Mouse (Mus musculus) thymus, postnatal 36 days (tissue): Measurements from ENCODE around the gene Majin.

Experiments used
- DNase-seq, 2 experiments: peaks; one replicate each; pipeline ENCODE4 v3.0.0; 2022; ENCODE audit warnings: mixed read lengths in 2 of 2

Gene Majin

DNA sequence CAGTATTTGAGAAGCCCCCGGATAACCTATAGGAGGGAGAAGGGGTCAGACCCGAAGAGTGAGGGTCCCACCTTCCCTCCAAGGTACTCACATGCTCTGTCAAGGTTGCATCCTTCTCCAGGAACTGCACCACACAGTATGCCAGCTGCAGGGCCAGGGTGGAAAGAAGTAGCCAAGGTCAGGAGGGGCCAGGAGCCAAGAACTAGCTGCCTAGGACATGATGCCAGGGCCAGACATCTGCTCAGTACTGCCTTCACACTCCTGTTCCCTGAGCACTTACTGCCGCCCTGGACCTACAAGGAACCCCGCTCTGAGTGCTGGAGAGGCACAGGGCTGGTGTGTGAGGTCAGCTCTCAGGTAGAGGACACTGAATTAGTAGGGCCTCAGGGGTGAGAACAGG, 46.2 kb downstream of the Majin start:
- DNase-seq: no peak

DNA sequence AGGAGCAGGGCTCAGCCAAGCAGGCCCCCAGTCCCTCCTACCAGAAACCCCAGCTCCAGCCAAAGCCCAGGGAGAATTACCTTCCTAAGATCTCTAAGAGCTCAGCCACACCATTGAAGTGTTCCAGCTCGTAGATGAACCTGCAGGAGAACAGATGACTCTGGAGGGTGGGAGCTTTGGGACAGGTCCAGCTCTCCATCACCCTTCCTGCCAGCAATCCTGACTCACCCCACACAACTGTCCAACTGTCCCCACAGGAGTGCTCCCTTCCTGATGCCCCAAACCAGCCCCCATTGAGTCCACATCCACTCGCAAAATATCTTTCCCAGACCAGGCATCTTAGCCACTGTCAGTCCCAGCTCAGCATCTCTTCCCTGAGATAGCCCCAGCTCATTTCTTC, 46.8 kb downstream of the Majin start:
- DNase-seq: no peak

DNA sequence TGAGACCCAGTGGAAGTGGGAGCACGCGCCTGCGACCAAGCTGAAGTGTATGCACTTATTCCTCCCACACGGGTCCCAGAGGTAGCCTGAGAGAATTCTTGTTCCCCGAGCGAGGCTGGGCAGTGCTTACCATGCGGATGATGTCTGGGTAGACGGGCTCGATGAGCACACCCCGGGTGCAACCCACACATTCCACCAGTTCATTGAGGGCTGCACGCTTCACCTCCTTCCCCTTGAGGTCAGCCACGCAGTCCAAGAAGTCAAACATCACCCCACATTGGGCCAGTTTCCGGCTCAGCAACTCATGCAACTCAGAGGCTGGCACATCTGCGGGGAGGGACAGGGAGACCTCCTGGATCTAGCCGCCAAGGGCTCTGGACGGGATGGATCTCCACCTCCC, 49.5 kb downstream of the Majin start:
- DNase-seq: no peak

DNA sequence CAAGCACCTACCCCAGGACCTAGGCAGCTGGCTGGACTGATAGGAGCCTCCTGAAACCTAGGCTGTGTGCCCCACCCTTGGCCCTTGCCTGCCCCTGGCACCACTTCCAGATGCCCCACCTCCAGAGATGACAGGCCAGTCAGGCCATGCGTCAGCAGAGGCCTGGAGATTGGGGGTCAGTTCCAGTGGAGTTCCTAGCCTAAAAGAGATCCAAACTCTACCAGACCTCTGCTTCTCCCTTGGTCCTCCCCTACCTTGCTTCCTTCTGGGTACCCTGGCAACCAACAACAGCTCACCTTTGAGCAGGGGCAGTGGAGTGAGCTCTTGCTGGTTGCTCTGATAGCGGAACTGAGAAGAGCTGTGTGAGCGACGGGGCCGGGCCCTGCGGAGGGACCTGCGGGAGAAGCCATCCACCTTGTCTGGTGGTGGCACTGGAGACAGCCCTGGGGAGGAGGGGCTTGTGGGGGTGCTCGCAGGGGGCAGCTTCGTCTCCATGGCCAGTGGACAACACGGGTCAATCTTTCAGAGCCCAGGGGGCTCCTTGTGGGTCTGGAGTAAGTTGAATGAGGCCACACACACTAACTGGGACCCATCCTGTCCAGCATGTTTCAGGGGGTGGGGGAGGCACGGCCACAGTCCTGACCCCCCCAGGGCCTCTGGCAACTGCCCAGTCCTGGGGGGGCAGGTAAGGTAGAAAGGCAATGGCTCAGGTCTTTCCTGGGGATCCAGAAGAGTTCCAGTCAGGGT, 50.3 kb downstream of the Majin start:
- DNase-seq: peak in 1 of 2 experiments; percentile 36

DNA sequence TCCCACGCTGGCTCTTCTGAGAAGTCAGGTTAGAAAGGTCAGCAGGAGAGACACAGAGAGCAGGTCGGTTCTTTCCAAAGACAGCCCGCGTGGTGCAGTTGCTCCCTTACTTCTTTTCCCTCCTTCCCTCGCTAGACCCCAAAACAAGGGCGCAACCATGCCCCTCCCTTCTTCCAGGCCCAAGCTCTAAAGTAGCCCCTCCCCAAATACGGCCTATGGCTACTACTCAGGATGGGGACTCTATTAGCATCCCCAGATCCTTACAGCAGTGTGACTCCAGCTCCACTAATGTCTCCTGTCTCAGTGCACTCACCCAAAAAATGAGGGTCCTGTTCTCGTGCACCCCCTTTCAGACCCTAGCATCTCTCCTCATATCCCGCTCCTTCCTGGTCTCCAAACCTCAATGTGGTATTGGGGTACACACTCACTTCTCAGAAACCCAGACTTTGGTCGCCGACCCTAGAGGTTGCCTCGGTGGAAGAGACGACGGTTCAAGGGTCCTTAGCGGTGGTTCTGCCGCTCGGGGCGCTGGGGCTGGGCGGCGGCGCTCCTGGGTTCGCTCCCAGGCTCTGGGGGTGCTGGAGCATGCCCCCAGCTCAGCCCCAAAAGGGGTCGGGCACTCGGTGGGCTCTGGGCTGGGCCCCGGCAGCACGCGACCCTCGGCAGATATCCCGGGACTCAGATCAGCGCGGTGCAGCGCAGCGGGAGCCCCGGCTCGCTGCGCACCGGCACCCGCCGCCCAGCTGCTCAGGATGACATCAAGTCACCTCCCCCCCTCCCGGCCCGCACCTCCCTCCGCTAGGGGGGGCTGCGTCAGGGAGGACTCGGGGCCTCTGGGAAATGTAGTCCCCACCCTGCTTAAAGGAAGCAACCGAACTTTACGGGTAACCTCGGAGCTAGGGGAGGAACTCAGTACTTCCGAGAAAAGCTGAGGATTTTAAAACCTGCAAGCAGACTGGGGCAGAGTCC, 51.2 kb downstream of the Majin start, which contains the start of gene Ppp2r5b:
Gene Ppp2r5b, minus strand, starts transcription at position 789 of the 969 bp plus-strand sequence.
- peak; percentile 98 to 99 for DNase-seq

DNA sequence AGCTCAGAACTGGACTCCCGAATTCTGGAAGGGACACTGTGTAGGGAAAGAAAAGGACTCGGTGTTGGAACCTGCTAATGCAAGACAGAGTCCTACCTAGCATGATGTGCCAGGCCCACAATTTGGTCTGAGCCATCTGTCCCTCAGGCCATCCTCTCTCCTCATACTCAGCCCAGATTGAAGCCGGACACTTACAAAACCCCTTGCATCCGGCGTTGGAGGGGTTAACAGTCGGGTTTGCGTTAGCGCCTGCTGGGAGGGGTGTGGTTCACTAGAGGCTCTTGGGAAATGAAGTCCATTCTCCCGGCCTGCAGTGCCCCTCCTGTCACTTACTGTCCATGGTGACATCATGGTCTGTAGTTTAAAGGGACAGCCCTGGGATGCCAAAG, 51.9 kb downstream of the Majin start:
- peak; percentile 85 to 88 for DNase-seq

DNA sequence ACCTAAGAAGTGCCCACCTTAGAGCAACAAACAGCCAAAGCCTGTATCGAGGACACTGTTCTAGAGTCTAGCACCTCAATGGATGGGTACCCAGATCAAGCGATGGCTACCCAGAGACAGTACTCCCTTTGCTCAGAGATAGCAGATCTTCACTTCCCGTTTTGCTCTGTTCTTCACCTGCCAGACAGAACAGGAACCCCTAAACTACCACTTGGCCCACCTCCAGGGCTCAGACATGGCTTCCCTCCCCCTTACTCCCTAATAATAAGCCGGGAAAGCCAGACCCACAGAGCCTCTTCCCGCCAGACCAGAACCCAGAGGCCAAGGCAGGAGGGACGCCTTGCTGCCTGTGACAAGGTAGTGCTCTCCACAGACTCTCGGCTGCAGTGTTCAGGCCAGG, 52.7 kb downstream of the Majin start:
- DNase-seq: no peak

DNA sequence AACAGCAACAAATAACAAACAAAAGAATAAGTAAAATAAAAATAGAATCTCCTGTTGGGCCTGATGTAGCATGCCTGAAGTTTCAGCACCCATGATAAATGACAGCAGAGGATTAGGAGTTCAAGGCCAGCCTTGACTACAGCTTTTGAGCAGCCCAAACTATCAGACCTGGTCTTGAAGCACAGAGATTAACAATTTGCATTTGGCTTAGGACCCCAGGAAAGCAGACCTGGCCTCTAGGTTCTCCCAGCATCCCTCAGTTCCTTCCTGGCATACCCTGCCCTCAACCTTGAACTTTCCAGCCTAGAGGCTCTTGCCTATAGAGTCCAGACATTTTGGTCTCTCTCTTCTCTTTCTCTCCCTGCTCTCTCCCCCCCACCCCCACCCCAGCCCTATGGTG, 54.6 kb downstream of the Majin start:
- DNase-seq: no peak

DNA sequence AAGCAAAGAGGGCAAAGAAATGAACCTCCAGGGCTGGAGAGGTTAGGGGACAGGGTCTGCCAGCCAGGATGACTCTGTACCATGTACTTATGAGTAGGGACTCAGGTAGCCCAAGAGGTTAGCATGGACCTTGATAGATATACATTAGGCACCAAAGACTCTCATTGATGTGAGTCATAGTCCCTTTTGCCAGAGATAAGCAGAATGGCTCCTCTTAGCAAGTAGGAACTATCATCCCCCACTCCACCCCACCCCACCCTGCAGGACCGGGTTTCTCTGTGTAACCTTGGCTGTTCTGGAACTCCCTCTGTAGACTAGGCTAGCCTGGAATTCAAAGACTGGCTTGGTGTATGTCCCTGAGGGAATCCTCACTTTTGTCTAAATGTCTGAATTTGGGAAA, 55.9 kb downstream of the Majin start:
- no peak for DNase-seq

DNA sequence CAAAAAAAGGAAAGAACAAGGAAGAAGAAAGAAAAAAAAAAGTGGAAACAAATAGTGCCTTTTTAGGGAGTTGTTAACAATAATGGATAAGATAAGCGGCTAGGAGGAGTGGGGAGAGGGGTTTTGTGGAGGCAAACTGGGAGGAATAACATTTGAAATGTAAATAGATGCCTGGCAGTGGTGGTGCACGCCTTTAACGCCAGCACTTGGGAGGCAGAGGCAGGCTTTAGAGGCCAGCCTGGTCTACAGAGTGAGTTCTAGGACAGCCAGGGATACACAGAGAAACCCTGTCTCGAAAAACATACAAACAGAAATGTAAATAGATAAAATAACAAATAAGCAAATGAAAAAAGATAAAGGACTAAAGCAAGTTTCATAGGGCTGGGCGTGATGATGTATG, 56.5 kb downstream of the Majin start:
- no peak for DNase-seq

DNA sequence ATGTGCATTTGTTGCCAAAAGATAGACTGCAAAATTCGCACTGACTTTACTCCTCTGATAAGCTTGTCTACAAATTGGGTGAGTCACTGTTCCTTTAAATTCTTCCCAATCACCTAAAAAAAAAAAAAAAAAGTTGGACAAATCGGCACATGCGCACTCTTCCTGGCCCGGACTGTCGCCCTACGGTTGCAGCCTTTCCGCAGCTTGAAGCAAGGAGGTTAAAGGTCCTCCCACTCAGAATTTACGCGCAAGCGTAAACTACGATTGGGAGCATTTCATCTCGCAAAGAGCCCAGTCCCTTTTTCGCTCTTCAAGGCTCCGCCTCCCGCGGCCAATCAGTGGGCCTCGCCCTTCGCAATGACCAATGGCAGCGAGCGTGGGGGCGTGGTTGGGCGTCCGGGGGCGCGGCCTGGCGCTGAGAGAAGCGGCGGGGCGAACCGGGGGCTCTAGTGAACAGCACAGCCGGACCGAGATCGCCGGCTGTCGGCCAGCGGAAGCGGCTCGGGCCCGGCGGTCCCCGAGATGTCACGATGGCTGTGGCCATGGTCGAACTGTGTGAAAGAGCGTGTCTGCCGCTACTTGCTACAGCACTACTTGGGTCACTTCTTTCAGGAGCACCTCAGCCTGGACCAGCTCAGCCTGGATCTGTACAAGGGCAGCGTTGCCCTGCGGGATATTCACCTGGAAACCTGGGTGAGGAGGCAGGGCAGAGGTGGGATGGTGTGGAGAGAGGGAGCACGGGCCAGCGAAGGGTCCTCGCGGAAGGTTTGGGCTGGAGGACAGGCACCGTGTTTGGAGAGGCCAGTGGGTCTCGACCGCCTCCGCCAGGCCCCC, 57.3 kb downstream of the Majin start, which contains the start of gene Atg2a:
Gene Atg2a, plus strand, starts transcription at position 395 of the 834 bp plus-strand sequence.
- DNase-seq: peak; percentile 97 to 99

DNA sequence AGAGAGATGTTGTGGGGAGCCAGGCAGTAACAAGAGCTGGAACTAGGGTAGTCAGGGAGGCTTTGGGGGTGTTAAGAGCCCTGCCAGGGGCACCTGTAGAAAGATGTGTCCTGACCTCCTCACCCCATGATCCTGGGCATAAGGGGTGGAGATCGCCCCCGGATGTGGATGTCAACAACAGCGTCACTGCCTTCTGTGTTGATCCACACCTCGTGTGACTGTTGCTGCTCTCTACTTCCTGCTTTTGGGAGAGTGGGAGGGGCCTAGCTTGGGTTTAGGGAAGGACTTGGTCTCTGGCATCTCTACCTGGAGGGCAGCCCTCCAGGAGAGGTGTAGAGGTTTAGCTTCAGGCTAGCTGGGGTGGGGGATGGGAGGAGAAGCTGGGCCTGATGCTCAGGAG, 58.1 kb downstream of the Majin start:
- peak; percentile 53 to 67 for DNase-seq

DNA sequence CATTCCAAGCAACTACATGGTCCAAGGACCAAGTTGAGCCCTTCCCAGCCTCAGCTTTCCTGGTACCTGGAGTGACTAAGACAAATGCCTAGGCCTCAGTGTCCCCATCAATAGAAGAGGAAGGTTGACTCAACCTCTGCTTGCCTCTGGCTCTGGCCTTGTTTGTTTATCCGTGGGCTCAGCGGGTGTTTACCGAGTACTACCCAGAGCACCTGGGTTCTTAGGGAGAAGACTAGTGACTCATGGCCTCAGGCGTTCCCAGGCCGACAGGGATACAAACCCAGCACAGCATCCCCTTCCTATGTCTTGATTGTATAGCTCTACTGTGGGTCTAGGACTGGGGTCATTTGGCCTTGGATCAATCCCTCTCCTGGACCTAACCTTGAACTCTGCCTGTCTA, 59.0 kb downstream of the Majin start:
- no peak for DNase-seq

DNA sequence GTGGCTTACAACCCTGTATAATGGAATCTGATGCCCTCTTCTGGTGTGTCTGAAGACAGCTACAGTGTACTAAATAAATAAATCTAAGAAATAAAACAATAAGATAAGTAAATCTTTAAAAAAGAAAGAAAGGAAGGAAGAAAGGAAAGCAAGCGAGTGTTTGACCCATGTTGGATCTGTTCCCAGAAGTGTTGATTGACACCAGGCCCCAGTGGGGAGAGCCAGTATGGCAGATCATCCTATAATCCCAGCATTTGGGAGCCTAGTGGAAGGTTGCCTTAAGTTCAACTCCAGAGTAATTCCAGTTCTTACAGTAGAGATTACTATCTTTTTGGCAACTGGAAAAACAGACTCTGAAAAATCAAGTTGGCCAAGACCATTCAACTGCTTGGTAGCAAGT, 61.6 kb downstream of the Majin start:
- DNase-seq: no peak

DNA sequence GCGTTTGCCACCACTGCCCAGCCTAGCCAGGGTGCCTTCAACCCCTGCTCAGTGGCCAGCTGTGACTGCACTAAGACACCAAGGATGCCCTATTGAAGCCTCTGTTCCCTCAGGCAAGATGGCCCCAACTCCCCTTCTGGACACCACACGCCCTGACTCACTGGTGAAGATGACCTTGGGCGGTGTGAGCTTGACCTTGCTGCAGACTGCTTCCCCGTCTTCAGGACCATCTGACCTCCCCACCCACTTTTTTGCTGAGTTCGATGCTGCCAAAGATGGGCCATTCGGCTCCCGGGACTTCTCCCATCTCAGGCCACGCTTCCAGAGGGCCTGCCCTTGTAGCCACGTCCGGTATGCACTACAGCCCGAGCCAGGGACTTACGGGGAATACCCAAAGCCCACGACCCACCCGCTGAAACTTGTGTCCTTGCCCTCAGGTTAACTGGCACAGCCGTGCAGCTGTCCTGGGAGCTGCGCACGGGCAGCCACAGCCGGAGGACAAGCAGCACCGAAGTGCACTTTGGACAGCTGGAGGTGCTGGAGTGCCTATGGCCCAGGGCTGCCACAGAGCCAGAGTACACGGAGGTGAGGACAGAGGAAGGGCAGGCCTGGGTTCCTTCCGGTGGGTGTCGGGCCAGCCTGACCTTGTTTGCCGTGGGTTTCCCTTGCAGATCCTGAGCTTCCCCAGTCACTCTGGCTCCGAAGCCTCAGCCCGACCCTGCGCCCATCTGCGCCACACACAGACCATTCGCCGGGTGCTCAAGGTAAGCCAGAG, 63.5 kb downstream of the Majin start:
- DNase-seq: no peak

DNA sequence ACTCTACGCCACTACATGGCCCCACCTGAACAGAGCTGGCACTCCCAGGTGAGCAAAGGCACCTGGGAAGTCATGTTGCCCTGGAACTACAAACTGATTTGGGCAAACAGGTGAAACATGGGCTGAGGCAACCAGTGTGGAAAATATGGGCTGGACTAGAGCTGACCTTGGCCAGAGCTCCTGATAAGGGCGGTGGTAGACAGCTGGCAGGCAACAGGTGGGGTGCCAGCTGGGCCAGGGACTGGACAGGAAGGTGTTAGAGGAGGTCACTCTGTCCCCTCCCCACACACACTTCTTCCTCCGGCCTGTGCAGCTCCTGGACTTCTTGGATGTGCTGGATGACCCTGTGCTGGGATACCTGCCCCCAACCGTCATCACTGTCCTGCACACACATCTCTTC, 68.8 kb downstream of the Majin start:
- DNase-seq: no peak

DNA sequence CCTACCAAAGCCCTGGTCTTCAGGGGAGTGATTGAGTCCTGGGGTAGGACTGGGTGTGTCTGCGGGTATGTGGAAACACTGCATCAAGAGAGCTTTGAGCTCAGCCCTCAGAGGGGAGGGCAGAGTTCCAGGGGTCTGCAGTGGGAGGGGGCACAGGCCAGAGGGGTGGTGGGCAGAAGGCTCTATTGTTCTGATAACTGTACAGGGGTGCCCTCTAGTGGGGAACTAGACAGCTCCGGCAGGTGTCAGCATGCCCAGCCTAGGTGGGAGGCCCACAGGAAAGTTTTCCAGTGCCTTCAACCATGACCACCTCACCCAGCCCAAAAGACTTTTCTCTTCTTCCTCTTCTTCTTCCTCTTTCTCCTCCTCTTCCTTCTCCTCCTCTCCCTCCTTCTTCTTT, 76.2 kb downstream of the Majin start:
- peak in 1 of 2 experiments; percentile 44 for DNase-seq

DNA sequence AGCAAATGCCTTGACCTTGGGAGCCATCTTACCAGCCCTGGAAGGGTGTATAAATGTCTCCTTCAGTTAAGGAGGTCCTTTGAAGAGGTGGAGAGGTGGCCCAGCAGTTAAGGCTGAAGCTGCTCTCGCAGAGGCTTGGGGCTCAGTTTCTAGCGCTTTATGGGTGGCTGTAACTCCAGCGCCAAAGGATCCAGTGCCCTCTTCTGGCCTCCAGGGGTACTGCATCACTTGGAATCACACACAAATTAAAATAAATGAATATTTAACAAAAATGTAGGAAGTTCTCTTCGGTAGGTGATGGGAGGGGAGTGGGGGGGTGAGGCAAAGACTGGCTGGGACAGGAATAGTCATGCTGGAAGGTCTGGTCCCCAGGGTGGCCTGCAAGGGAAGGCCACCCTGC, 76.8 kb downstream of the Majin start:
- DNase-seq: no peak

DNA sequence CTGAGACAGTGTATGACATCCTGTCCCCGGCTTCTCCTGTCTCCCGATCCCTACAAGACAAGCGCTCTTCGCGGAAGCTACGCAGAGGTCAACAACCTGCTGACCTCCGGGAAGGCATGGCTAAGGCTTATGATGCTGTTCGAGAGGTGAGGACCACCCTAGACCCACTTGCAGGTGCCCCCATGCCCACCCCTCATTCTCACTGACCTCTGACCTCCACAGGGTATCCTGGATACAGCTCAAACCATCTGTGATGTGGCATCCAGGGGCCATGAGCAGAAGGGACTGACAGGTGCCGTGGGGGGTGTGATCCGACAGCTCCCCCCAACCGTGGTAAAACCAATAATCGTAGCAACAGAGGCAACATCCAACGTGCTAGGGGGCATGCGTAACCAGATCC, 77.2 kb downstream of the Majin start:
- DNase-seq: no peak

DNA sequence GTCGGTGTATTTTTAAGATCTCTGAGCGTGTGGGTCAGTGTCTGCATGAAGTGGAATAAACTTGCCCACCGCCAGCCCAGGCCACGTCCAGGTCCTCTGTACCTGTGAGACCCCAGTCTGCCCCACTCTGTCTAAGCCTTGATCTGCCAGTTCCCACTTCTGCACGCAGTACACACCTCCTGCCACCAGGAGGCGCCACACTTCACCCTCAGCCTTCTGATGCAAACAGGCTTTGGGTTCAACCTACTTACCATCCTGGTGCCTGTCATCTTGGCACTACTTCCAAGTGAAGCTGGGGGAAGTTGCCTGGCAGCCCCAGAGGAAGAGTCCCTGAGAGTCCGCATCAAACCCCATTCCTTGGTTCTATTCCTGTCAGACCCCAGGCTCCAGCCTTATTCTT, 78.0 kb downstream of the Majin start:
- DNase-seq: peak; percentile 75

DNA sequence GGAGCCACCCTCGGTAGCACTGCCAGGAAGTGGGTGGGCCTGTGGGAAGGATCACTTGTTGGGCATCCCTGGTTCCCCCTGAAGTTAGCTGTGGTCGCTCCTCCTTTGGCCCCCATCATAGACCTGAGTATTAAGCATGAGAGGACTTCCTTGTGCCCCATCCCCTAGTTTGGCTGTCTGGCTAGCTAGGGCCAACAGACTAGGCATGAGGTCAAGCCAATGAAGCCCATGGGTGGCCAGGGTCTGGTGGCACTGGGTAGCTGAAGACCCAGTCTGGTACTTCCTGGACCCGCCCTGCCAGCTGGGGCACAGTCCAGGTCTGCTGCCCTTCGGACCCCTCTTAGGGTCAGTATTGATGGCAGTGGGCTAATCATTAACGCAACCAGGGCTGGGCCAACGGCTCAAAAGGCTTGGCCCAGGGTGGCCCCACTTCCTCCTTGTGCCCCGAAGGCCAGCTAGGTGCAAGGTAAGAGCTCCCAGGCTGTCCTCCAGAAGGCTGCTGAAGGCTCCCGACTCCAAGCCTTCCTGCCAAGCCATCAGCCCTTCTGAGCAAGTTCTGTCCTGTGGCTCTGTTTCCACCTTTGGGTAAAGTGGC, 78.7 kb downstream of the Majin start:
- DNase-seq: no peak

DNA sequence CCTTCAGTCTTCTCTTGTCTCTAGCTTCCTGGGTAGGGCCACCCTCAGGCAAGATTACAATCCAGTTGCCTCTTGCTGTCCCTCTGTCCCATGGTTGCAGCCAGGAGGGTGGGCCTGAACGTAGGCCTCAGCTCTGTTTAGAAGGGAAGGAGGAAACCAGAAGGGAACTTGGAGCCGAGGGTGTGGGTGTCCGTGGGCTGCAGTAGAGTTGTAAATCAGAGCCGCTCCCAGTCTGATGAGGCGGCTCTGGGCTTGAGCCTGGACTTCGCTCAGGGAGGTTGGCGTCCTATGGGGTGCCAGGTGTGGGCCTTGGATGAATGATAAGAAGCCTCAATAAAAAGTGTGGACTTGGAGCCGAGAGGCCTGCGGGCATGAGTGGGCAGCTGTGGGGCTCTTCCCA, 80.0 kb downstream of the Majin start:
- DNase-seq: no peak
